Mouse (Mus musculus) ES-E14 (cell line): ENCODE results near the gene Cep164. TPM values are rescaled to one million over a fixed set of nuclear protein-coding genes. Genes with fewer than 3 reads are reported as not detected.
A peak's percentile ranks its signal among the peaks of the same experiment; 100 is the strongest.

Source experiments
- DNase-seq: peaks from one replicate; pipeline ENCODE4 v3.0.0-alpha.2; 2013; ENCODE audit warnings: low read depth, low spot score
- H3K27ac ChIP-seq: 2 replicates; pipeline ENCODE4 v1.5.1; 2012; ENCODE audit warnings: low read depth, mild to moderate bottlenecking, low read length, moderate library complexity, mixed read lengths; ENCODE audit not compliant: poor library complexity, insufficient read depth, severe bottlenecking
- H3K36me3 ChIP-seq: 2 replicates; pipeline ENCODE4 v1.6.1; 2012; ENCODE audit warnings: mild to moderate bottlenecking, low read length, moderate library complexity, mixed read lengths; ENCODE audit not compliant: control insufficient read depth, poor library complexity, insufficient read depth, severe bottlenecking
- H3K4me1 ChIP-seq, 2 experiments: fragments of 150-350 bp in 1 of 2; sonication (generic) in 1 of 2; 2 replicates each; pipeline ENCODE4 v1.6.1; 2012; ENCODE audit warnings: low read length in 2 of 2, mild to moderate bottlenecking in 1 of 2, mixed read lengths in 1 of 2; ENCODE audit not compliant: control insufficient read depth in 2 of 2, insufficient read depth in 2 of 2, poor library complexity in 1 of 2
- H3K4me3 ChIP-seq, 2 experiments: fragments of 150-350 bp in 1 of 2; sonication (generic) in 1 of 2; 2 replicates each; pipeline ENCODE4 v1.5.1; 2012; ENCODE audit warnings: low read length in 2 of 2, low read depth in 1 of 2, mild to moderate bottlenecking in 1 of 2, mixed read lengths in 1 of 2; ENCODE audit not compliant: insufficient read depth in 1 of 2, poor library complexity in 1 of 2, severe bottlenecking in 1 of 2
- H3K9ac ChIP-seq: 2 replicates; pipeline ENCODE4 v1.6.1; 2012; ENCODE audit warnings: low read depth, mild to moderate bottlenecking, low read length, mixed read lengths; ENCODE audit not compliant: poor library complexity, insufficient read depth, severe bottlenecking
- H3K9me3 ChIP-seq: fragments of 150-350 bp; sonication (generic); 2 replicates; pipeline ENCODE4 v1.6.1; 2012; ENCODE audit warnings: low read depth, mild to moderate bottlenecking, low read length; ENCODE audit not compliant: control insufficient read depth, insufficient read depth
- CHD2 ChIP-seq: IDR thresholded peaks from 2 replicates; pipeline ENCODE4 v1.6.1; 2014; ENCODE audit warnings: mild to moderate bottlenecking, low read depth, low read length, inconsistent platforms
- HCFC1 ChIP-seq: IDR thresholded peaks from 2 replicates; pipeline ENCODE4 v1.6.1; 2012; ENCODE audit warnings: low read length, inconsistent platforms, borderline replicate concordance; ENCODE audit not compliant: insufficient read depth
- MAFK ChIP-seq: IDR thresholded peaks from 2 replicates; pipeline ENCODE4 v1.6.1; 2014; ENCODE audit warnings: mild to moderate bottlenecking, low read depth, low read length, inconsistent platforms; ENCODE audit not compliant: insufficient read depth
- ZC3H11A ChIP-seq: IDR thresholded peaks from 2 replicates; pipeline ENCODE4 v1.6.1; 2012; ENCODE audit warnings: low read depth, mild to moderate bottlenecking, inconsistent platforms, low read length, borderline replicate concordance
- ZNF384 ChIP-seq: IDR thresholded peaks from 2 replicates; pipeline ENCODE4 v1.6.1; 2012; ENCODE audit warnings: low read depth, low read length, inconsistent platforms
- in situ Hi-C, 2 experiments: fragments of 600-800 bp; cut with MboI; formaldehyde crosslinking; loops; one replicate each; pipeline ENCODE4 v1.15.1; 2025; ENCODE audit warnings: low sequenced_read_pairs in 2 of 2, inconsistent platforms in 1 of 2; ENCODE audit not compliant: unreplicated experiment in 2 of 2
- total RNA-seq: library from RNA; depleted of rRNA; stranded (reverse); fragments of 300-350 nt; gene quantifications from 2 replicates; pipeline ENCODE4 v1.2.3, GENCODE M21; 2012

Gene Cep164
- total RNA-seq, 1 experiment: 19.1 TPM

GRCm38 (mm10) chr9:45839982-45840300 is 11.4 kb upstream of the Cep164 start:
- Histone ChIP-seq H3K4me1 (peaks cover 12 to 33% of the 10 kb centered on the region in 2 experiments; a peak in 3 of 4 replicates), H3K9me3 (no peaks in the 10 kb centered on the region), H3K4me3 (peak overlapping the region in 1 of 2 experiments; percentile 80; a peak in 2 of 4 replicates), H3K36me3 (no peaks in the 10 kb centered on the region), H3K27ac (no peak overlapping the region), H3K9ac (peak overlapping the region; percentile 57)
- no peak for DNase-seq
- in situ Hi-C loops: no loop called here
- TF ChIP-seq HCFC1: no peak
- no peak for TF ChIP-seq CHD2
- TF ChIP-seq MAFK: no peak
- TF ChIP-seq ZNF384: no peak
- no peak for TF ChIP-seq ZC3H11A

DNA sequence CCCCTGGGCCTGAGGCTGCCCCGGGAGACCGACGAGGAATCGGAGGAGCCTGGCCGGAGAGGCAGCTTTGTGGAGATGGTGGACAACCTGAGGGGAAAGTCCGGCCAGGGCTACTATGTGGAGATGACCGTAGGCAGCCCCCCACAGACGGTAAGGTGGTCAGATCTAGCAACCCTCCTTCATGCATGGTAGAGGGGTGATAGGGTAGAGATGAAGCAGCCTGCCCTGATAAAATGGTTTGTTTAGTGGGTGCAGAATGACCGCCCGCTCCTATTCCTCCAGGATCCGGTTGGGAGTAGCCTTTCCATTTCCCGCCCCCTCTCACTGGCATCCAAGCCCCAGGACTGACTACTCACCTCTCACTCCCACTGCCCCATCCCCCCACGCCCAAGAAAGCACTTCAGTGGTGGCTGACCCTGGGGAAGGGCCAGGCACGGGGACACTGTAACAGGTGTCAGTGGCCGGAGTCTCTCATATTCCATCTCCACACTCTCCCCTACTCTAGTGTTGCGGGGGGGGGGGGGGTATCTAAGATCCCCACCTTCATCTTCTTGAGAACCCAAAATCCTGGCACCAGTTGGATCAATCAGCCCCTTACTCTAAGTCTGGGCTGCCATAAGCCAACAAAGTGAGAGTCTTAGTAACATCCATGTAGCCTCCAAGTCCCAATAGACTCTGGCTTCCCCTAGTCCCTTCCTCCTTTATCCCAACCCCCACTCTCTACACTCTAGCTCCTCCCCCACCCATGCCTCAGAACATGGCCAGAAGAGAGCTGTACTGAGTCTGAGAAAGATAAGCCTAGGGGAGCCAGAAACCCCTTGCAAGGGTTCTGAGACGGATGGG is 10.9 kb upstream of the Cep164 start:
- DNase-seq: no peak
- Histone ChIP-seq H3K9ac (peak overlapping the region; percentile 71), H3K36me3 (no peaks in the 10 kb centered on the region), H3K27ac (no peak overlapping the region), H3K4me1 (peaks cover 12 to 33% of the 10 kb centered on the region in 2 experiments; a peak in 3 of 4 replicates), H3K4me3 (peak overlapping the region; percentile 76 to 80), H3K9me3 (no peaks in the 10 kb centered on the region)
- TF ChIP-seq CHD2 (no peak), ZNF384 (no peak), ZC3H11A (no peak), MAFK (no peak), HCFC1 (no peak)
- in situ Hi-C loops: no loop called here

DNA sequence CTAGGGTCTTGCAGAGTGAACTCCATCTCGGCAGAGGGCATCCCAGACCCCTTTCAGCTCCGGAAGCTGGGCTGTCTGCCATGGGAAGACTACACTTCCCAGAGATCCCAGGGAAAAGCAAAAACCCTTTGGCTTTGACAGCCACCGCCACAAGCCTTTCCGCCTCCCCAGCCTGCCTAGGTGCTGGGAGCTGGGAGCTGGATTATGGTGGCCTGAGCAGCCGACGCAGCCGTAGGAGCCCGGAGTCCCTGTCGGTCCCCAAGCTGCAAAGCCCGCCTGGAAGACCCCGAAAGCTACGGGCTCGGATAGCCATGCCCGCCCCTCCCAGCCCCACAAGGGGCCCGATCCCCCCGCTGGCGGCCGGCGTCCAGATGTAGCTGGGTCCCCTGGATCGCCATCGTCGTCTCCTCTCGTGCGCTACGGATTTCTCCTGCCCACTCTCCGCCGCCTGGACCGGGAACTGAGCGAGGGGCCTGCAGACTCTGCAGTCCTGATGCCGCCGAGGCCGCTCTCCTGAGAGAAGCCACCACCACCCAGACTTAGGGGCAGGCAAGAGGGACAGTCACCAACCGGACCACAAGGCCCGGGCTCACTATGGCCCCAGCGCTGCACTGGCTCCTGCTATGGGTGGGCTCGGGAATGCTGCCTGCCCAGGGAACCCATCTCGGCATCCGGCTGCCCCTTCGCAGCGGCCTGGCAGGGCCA is 10.1 kb upstream of the Cep164 start, which contains the start of gene Bace1:
Gene Bace1, plus strand, starts transcription at position 147 of the 705 bp plus-strand sequence.
- in situ Hi-C loops: no loop called here
- H3K36me3 ChIP-seq: no peaks in the 10 kb centered on the region
- no peak for DNase-seq
- no peaks in the 10 kb centered on the region for H3K9me3 ChIP-seq
- H3K27ac ChIP-seq: no peak within 1 kb of the TSS
- H3K9ac ChIP-seq: peak within 1 kb of the TSS; percentile 71
- TF ChIP-seq ZC3H11A (no peak), CHD2 (no peak), MAFK (no peak), HCFC1 (peak; percentile 90), ZNF384 (no peak)
- peaks cover 12 to 33% of the 10 kb centered on the region in 2 experiments; a peak in 3 of 4 replicates for H3K4me1 ChIP-seq
- H3K4me3 ChIP-seq: peak within 1 kb of the TSS; percentile 76 to 80

GRCm38 (mm10) chr9:45838069-45838433 is 9.6 kb upstream of the Cep164 start:
- DNase-seq: no peak
- H3K9me3 ChIP-seq: no peaks in the 10 kb centered on the region
- no peak overlapping the region for H3K9ac ChIP-seq
- H3K27ac ChIP-seq: no peak overlapping the region
- peak overlapping the region in 1 of 2 experiments; percentile 76; a peak in 2 of 4 replicates for H3K4me3 ChIP-seq
- in situ Hi-C loops: no loop called here
- no peaks in the 10 kb centered on the region for H3K36me3 ChIP-seq
- peaks cover 12 to 31% of the 10 kb centered on the region in 2 experiments; a peak in 3 of 4 replicates for H3K4me1 ChIP-seq
- TF ChIP-seq HCFC1: no peak
- TF ChIP-seq CHD2: no peak
